Mouse (Mus musculus) liver, embryonic 11.5 days (tissue): ENCODE results near the gene Nup107. TPM values are rescaled to one million over a fixed set of nuclear protein-coding genes. Genes with fewer than 3 reads are reported as not detected.
A peak's percentile ranks its signal among the peaks of the same experiment; 100 is the strongest.
"Not testable (repeated sequence)": the region's sequence is repeated elsewhere in the genome, so short reads cannot be mapped to it uniquely, and the experiment has no call there.

Experiments
- ATAC-seq: fragments of 200-750 bp; cut with Nextera tagmentation; replicated peaks from 2 replicates; pipeline ENCODE4 v1.8.0; 2017; ENCODE audit warnings: moderate number of reproducible peaks, mild to moderate bottlenecking, moderate TSS enrichment, moderate library complexity; ENCODE audit not compliant: low FRiP score
- DNase-seq: peaks from one replicate; pipeline ENCODE4 v3.0.0-alpha.2; 2017; ENCODE audit warnings: low spot score
- H3K27ac ChIP-seq: fragments of 300-500 bp; sonication (generic); 2 replicates; pipeline ENCODE4 v1.5.1; 2014; ENCODE audit warnings: mild to moderate bottlenecking, low read depth, low read length, control low read depth
- H3K27me3 ChIP-seq: fragments of 300-500 bp; sonication (generic); replicated peaks from 2 replicates; pipeline ENCODE4 v1.6.1; 2014; ENCODE audit warnings: low read length, mixed read lengths; ENCODE audit not compliant: control insufficient read depth, insufficient read depth
- H3K36me3 ChIP-seq: fragments of 300-500 bp; sonication (generic); 2 replicates; pipeline ENCODE4 v1.6.1; 2014; ENCODE audit warnings: mild to moderate bottlenecking, low read length, moderate library complexity, mixed read lengths; ENCODE audit not compliant: control insufficient read depth, insufficient read depth
- H3K4me1 ChIP-seq: fragments of 300-500 bp; sonication (generic); replicated peaks from 2 replicates; pipeline ENCODE4 v1.6.1; 2014; ENCODE audit warnings: low read length, mixed read lengths; ENCODE audit not compliant: control insufficient read depth, insufficient read depth
- H3K4me2 ChIP-seq: fragments of 300-500 bp; sonication (generic); 2 replicates; pipeline ENCODE4 v1.6.1; 2014; ENCODE audit warnings: mild to moderate bottlenecking, control low read depth, moderate library complexity
- H3K4me3 ChIP-seq: fragments of 300-500 bp; sonication (generic); 2 replicates; pipeline ENCODE4 v1.5.1; 2014; ENCODE audit warnings: low read depth, low read length, control low read depth
- H3K9ac ChIP-seq: fragments of 300-500 bp; sonication (generic); 2 replicates; pipeline ENCODE4 v1.6.1; 2014; ENCODE audit warnings: low read depth, low read length, control low read depth
- H3K9me3 ChIP-seq: fragments of 300-500 bp; sonication (generic); 2 replicates; pipeline ENCODE4 v1.6.1; 2016; ENCODE audit warnings: low read length, inconsistent platforms, mixed read lengths; ENCODE audit not compliant: control insufficient read depth
- WGBS: fragments of 180-500 bp; shearing (Covaris S2); extraction: QIAGEN DNeasy Blood & Tissue Kit; methylation state at CpG from one replicate; pipeline ENCODE4 v1.1.7; 2014; 5-methylcytosine and 5-hydroxymethylcytosine counted together
- polyA plus RNA-seq: library from polyadenylated mRNA; unstranded; fragments of >200 nt; fragmentation: Nextera tagmentation; extraction: Ambion mirVana; gene quantifications from 2 replicates; pipeline ENCODE4 v1.2.1, GENCODE M21; 2014

Nup107 gene
- polyA plus RNA-seq, 1 experiment from 2014 or later: 102 TPM

DNA sequence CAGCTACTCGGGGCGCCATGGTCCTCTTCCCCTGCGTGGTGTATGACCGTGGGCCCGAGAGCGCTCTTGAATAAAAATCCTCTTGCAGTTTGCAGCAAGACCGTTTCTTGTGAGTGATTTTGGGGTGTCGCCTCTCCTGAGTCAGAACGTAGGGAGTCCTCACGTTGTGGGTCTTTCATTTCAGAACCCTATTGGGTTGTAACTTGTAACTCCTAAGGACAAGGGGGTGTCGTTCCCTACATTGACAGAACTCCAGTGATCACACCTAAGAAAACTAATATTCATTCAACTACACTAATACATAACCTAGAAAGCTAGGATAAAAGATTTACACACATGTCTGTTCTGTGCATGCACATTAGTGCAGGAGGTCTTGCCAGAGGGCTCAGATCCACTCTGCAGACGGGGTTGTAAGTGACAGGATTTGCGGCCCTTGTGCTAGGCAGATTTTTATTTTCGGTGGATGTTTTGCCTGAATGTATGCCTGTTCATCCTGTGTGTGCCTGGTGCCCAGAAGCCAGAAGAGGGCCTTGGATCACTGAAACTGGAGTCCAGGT lies 42.6 kb downstream of the Nup107 start:
- H3K9me3 ChIP-seq: no peaks in the 10 kb centered on the region
- H3K27me3 ChIP-seq: no peaks in the 10 kb centered on the region
- H3K27ac ChIP-seq: no peak overlapping the region
- no peak overlapping the region for H3K4me3 ChIP-seq
- H3K4me1 ChIP-seq: 0 out of 2 replicates have a peak, but pooled peaks cover 4% of the 10 kb centered on the region
- H3K9ac ChIP-seq: no peak overlapping the region
- DNase-seq: no peak
- H3K4me2 ChIP-seq: no peak overlapping the region
- ATAC-seq: no peak
- WGBS: 91% methylated on average over 14 of the region's 14 CpGs
- peaks cover 42% of the 10 kb centered on the region for H3K36me3 ChIP-seq

DNA sequence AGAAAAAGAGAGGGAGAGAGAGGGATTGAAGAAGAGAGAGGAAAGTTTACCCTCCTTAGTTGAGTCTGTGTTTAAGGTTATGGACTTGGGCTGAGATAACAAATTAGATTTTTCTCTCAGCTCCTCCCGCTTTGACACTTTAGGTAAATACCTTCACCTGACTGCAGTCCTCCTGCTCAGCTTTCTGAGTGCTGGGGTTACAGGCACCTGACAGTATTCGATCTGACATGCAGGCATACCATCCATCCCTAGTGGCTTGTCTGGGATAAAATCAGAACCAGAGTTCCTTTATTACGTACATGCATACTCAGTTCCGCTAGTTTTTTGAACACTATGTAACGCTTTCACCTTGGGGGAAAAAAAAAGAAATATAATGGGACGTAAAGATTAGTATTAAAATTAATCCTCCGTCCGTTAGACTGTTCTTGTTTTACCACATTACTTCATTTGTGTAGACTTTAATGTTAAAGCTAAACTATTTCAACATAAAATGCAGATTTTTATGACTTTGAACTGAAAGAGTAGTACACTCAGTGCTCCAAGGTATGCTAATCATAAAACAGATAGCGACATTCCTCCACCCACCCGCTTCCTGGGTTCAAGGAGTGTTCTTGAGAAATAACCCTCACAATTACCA lies 43.3 kb downstream of the Nup107 start:
- H3K4me1 ChIP-seq: 0 out of 2 replicates have a peak, but pooled peaks cover 4% of the 10 kb centered on the region
- no peak overlapping the region for H3K9ac ChIP-seq
- no peak overlapping the region for H3K27ac ChIP-seq
- H3K27me3 ChIP-seq: no peaks in the 10 kb centered on the region
- no peak overlapping the region for H3K4me2 ChIP-seq
- no peak for ATAC-seq
- no peaks in the 10 kb centered on the region for H3K9me3 ChIP-seq
- peaks cover 38% of the 10 kb centered on the region for H3K36me3 ChIP-seq
- 95% methylated on average over 10 of the region's 10 CpGs for WGBS
- DNase-seq: no peak
- H3K4me3 ChIP-seq: no peak overlapping the region

DNA sequence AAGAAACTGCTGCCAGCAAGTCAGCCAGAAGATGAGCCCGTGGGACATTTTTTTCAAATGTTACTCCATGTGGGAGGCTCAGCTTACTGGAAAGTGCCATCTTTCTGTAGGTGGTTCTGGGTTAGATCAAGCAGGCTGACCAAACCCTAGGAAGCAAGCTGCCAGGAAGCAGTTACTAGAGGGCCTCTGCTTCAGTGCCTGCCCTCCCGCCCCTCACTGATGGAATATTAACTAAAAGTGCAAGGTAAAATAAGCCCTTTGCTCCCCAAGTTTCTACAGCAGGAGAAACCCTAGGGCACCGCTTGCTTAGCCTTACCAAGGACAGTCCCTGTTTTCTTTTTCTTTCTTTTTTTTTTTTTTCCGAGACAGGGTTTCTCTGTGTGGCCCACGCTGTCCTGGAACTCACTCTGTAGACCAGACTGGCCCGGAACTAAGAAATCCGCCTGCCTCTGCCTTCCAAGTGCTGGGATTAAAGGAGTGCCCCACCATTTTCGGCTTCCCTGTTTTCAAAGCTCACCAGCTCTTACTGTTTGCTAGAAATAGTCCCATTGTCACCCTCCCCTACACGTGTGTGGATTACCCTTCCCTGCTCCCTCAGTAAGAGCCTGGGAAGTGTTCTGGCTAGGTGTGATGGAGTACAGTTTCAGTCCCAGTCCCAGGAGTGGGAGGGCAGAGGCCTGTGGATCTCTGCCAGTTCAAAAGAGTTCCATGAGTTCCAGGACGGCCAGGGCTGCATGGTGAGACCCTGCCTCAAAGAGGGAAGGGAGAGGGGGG lies 44.0 kb downstream of the Nup107 start:
- Histone ChIP-seq H3K4me1 (0 out of 2 replicates have a peak, but pooled peaks cover 4% of the 10 kb centered on the region), H3K27me3 (no peaks in the 10 kb centered on the region), H3K4me2 (no peak overlapping the region), H3K9me3 (no peaks in the 10 kb centered on the region), H3K27ac (no peak overlapping the region), H3K9ac (no peak overlapping the region), H3K4me3 (no peak overlapping the region), H3K36me3 (peaks cover 38% of the 10 kb centered on the region)
- no peak for ATAC-seq
- DNase-seq: no peak
- WGBS: 86% methylated on average over 10 of the region's 10 CpGs

DNA sequence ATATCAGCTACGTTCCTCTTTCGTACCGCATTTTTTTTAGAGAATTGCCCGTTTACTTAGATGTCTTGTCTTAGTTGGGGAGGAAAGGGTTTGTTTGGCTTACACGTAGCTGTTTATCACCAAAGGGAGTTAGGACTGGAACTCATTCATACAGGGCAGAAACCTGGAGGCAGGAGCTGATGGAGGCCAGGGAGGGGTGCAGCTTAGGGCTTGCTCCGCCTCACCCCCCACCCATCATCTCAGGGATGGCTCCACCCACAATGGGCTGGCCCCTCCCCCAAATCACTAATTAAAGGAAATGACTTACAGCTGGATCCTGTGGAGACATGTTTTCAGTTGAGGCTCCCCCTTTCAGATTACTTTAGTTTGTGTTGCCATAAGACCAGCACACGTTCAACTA lies 44.8 kb downstream of the Nup107 start:
- Histone ChIP-seq H3K9me3 (no peaks in the 10 kb centered on the region), H3K9ac (no peak overlapping the region), H3K4me2 (no peak overlapping the region), H3K4me1 (0 out of 2 replicates have a peak, but pooled peaks cover 4% of the 10 kb centered on the region), H3K4me3 (no peak overlapping the region), H3K36me3 (peaks cover 34% of the 10 kb centered on the region), H3K27ac (no peak overlapping the region), H3K27me3 (no peaks in the 10 kb centered on the region)
- WGBS: 81% methylated on average over 7 of the region's 7 CpGs
- DNase-seq (no peak), ATAC-seq (no peak)

DNA sequence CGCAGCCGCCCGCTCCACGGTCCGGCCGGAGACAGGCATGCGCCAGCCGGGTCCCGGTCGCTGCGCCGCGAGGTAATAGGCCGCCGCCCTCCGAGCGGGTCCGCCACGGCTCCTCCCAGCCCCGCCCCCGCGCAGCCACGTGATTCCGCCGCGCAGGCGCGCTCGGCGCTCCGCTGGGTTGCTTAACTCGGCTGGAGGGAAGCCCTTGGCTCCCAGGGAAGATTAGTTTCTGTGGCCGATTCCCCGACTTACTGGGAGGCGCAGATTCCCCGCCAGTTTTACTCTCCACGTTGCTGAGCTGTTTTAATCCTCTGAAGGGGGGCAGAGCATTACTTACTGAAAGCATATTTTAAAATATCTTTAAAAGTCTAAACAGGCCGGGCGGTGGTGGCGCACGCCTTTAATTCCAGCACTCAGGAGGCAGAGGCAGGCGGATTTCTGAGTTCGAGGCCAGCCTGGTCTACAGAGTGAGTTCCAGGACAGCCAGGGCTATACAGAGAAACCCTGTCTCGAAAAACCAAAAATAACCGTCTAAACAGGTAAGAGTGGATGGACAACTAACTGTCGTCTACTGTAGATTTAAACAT lies 46.1 kb downstream of the Nup107 start, which contains the start of gene Slc35e3:
Gene Slc35e3 (minus strand): TSS at position 69 of the 587 bp plus-strand sequence.
- Histone ChIP-seq H3K9ac (peak within 1 kb of the TSS; percentile 58), H3K27ac (0 out of 2 replicates have a peak within 1 kb of the TSS, but pooled peaks have one; percentile 21), H3K4me3 (peak within 1 kb of the TSS; percentile 55), H3K4me1 (0 out of 2 replicates have a peak, but pooled peaks cover 4% of the 10 kb centered on the region), H3K4me2 (peak within 1 kb of the TSS; percentile 91), H3K27me3 (no peaks in the 10 kb centered on the region), H3K36me3 (peaks cover 22% of the 10 kb centered on the region), H3K9me3 (no peaks in the 10 kb centered on the region)
- ATAC-seq (peak; percentile 97), DNase-seq (peak; percentile 92)
- 11% methylated on average over 46 of the region's 46 CpGs for WGBS

DNA sequence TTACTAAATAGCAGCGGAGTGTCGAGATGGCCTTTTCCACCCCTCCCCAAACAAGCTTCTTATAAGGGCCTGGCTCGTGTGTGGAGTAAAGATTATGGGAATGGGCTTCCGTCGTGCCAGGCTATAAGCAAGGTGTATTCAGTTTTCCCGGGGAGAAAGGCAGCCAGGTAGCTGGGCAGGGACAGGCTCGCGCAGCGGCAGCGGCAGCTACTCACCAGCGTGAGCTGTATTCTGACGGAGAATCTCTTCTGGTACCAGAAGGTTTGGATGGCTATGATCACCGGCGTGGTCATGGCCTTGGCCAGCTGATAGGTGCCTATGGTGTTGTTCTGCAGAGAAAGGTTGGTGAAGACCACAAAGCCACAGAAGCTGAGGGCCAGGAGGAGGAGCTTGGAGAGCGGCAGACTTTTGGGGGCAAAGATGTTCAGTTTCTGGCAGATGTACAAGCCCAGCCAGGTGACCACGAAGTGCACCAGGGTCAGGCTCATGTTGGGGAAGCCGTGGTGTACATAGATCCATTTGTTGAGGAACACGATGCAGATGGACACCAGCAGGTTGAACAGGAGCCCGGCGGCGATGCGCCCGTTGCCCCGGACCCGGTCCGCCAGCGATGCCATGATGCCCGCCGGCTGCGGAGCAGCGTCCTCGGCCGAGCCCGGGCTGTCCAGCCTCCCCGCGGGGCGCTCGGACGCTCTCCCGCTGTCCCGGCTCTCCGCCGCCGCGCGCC lies 46.8 kb downstream of the Nup107 start:
- not testable (repeated sequence) for H3K27me3 ChIP-seq, H3K27ac ChIP-seq, DNase-seq, H3K9me3 ChIP-seq, H3K4me1 ChIP-seq
- peak overlapping the region; percentile 91 for H3K4me2 ChIP-seq
- peak overlapping the region; percentile 55 for H3K4me3 ChIP-seq
- ATAC-seq: peak; percentile 37
- H3K9ac ChIP-seq: peak overlapping the region; percentile 58
- H3K36me3 ChIP-seq: peaks cover 16% of the 10 kb centered on the region
- WGBS: 1% methylated on average over 20 of the region's 46 CpGs

DNA sequence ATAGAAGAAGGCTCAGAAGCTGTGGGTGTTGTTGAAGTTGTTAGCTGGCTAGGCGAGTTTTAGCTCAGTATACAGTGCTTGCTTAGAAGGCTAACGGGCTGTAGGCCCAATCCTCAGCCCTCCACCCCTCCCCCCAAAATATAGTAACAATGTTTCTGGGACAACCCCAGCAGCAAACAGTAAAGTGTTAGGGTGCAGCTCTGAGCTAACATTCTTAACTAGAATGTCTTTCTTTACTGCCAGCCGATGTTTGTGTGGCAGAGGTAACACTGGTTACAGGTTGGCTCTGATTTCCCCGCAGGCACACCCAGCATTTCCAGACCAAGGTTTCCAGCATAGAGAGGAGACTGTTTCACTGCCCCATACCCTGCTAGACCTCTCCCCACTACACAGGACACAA lies 48.6 kb downstream of the Nup107 start:
- Histone ChIP-seq H3K4me3 (no peak overlapping the region), H3K9ac (no peak overlapping the region), H3K27ac (no peak overlapping the region), H3K27me3 (no peaks in the 10 kb centered on the region), H3K4me1 (0 out of 2 replicates have a peak, but pooled peaks cover 4% of the 10 kb centered on the region), H3K4me2 (no peak overlapping the region), H3K36me3 (peaks cover 4% of the 10 kb centered on the region), H3K9me3 (no peaks in the 10 kb centered on the region)
- whole genome bisulfite sequencing: 84% methylated on average over 4 of the region's 4 CpGs
- ATAC-seq (no peak), DNase-seq (no peak)

DNA sequence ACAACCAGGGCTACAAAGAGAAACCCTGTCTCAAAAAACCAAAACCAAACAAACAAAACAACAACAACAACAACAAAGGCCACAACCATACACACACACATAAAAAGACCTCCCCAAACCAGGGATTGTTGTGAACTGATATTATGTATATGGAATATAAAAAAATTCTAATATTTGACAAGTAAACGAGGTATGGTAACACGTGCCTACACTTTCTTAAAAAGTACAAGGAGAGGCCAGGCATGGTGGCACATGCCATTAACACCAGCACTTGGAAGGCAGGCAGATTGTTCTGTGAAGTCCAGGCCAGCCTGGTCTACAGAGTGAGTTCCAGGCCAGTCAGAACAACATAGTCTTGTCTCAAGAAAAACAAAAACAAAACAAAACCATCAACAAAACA lies 49.3 kb downstream of the Nup107 start:
- ATAC-seq (no peak), DNase-seq (no peak)
- Histone ChIP-seq H3K27ac (no peak overlapping the region), H3K27me3 (no peaks in the 10 kb centered on the region), H3K9me3 (no peaks in the 10 kb centered on the region), H3K4me3 (no peak overlapping the region), H3K9ac (no peak overlapping the region), H3K36me3 (peaks cover 3% of the 10 kb centered on the region; the same call in 1 of the 2 replicates), H3K4me2 (no peak overlapping the region), H3K4me1 (peaks cover 7% of the 10 kb centered on the region; the same call in 1 of the 2 replicates)
- 78% methylated on average over 2 of the region's 2 CpGs for WGBS
